Mouse (Mus musculus): ENCODE measurements around the gene Pde4a.

The Pde4a gene

DNA sequence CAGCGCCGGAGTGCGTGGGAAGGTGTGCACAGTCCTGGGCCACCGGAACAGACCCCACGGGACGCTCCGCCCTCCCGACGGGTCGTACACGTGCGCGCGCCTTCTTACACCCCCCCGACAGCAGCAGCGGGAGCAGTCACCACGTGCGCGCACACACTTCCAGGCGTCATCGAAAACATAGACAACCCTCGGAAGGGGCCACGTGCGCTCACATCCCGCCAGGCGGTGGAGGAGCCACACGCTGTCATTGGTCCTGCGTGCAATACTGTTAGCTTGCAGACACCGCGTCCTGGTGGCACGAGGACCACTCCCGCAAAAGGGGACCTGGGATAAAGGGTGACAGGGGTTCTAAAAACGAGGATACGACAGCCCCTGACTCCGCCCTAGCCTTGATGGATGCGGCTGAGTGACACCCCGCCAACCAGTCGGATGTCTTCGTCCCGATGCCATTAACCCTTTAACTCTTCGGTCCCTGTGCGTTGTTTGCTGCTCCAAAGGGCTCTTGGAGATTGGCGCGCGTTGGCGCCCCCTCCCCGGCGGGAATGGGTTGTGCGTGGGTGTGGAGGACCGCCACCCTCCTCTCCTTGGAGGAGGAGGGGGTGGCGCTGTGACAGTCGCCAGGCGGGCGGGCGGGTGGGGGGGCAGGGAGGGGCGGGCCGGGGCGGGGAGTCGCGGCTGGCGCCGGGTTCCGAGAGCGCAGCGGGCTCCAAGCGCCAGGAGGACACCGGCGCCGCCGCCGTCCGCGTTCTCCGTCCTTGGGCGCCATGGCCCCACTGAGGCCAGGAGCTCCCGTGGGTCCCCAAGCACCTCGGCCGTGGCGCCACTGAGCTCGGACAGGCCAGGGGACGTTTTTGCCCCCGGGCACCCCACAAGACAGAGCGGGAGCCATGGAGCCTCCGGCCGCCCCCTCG is at the start of gene Pde4a:
Pde4a (plus strand) TSS at position 674 of the 911 bp plus-strand sequence.
- no peak for DNase-seq (ENCODE audit: low read depth)

DNA sequence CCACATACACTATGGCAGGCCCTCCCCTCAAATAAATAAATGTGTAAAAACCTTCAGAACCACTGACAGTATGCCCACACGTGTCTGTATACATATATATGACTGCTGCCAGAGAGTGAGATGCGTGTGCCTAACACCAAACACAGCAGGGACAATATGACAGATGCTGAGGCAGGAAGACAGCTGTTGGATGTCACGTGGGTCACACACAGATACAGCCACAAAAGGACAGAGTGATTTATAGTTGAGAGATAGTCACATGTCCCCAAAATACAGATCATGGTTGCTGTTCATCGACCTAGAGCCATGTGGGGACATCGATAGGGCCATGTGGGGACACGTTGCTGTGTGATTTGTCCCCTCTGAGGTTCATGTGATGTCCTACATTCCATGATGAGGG is 48.4 kb upstream of the Pde4a start:
- no peak for DNase-seq (ENCODE audit: low read depth)

DNA sequence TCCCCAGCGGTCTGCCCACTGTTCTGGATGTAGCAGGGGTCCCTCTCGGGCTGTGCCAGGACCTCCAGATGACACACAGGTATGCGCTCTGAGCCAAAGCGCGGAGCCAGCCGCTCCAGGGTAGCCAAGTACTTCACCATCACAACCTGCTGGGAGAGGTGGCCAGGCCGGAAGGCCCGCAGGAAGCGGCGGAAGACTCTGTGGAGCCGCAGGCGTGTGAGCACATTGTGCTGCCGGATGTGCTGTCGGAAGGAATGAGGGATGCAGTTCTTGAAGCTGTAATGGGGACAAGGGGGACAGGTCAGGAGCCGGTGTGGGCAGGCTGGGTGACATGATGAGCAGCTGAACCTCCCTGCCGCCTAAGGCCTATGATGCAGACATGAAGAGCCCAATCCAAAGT is 44.0 kb upstream of the Pde4a start:
- no peak for DNase-seq (ENCODE audit: low read depth)

DNA sequence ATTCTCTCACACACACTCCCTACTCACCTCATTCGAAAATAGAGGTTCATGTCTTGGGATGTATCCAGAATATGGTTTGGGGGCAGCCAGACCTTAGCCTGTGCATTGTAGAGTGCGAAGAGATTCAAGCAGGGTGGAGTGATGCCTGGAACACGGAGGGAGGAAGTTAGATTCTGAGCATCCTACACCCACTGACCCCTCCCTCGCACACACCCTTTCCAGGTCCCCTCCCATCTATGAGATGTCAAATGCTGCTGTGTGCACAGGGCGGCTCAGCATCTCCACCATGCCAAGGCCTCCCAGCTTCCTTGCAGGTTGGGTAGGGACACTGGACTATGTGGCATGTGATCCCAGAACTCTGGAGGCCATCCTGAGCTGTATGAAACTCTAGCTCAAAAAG is 40.7 kb upstream of the Pde4a start:
- no peak for DNase-seq (ENCODE audit: low read depth)

DNA sequence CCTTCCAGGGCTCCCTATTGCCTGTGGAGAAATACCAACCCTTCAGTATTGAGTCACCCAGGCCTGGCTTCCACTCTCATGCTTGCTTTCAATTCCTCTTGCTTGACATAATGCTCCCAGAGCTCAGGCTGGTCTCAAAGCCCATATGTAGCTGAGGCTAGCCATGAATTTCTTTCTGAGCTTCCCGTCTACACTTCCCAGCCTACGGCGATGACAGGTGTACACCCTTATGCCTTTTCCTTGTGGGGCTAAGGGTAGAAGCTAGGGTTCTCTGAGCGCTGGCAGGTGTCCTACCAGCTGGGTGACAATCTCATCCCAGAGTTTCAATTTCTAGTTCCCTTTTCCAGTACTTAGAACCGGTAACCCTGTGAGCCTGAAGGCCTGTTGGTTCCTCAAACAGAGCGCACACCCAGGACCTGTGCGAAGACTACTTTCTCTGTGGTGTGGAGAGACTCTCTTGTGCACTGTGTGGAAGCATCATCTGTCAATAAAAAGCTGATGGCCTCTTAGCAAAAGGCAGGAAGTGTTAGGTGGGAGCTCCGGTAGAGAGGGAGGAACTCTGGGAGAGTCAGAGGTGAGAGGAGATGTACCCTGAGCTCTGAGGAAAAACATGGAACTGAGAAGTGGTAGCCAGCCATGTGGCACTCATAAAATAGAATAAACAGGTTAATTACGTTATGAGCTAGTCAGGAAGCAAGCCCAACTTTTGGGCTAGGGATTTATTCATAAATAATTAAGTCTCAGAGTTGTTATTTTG is 39.8 kb upstream of the Pde4a start:
- DNase-seq (ENCODE audit: low read depth) = no peak

DNA sequence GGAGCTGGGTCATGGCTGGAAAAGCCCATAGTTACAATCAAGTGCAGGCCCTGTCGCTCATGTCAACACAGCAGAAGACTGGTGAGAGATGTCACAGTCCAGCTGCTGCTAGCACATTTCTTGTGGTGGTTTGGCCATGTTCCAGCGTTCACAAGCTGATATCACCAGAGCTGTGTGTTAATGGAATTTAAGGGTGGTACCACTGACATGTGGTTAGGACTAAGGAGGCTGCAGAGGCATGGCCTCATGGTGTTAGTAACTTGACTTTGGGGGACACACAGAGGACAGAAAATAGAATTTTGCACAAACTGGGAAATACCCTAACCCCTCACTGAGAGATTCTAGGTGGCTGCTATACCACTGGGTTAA is 39.3 kb upstream of the Pde4a start:
- no peak for DNase-seq (ENCODE audit: low read depth)

DNA sequence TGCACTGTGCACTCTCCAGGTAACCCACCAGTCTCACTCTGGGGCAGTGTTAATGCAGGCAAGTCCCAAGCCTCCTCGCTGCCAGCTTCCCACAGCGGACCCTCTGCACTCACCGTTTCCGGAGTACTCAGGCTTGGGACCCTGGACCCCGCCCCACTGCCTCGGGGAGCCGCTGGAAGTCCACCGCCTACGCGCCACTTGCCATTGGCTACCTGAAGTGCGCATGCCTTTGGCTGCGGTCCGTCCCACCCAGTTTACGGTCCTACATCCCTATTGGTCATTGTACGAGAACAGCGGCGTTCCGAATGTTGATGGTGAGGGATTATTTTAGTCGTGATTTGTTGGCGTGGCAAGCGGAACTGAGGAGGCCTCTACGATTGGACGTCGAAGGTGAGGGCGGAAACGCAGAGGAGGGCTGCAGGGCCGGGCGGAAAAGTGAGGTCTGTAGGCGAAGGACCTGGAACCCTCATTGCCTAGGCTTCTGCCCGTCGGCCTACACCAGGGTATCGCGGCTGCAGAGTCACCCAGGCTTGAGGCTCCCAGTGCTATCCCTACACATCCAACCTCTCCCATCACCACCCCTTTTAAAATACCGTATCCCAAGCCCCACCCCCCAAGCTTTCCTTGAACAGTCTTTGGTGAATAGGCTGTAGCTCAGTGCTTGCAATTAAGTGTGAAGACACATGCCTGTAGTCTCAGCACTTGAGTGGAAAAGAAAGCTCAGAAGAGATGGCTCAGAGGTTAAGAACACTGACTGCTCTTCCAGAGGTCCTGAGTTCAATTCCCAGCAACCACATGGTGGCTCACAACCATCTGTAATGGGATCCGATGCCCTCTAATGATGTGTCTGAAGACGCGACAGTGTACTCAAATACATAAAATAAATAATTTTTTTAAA is 34.2 kb upstream of the Pde4a start, which contains the start of gene Tyk2:
Tyk2 (minus strand) TSS at position 185 of the 898 bp plus-strand sequence.
- peak; percentile 98 for DNase-seq (ENCODE audit: low read depth)

DNA sequence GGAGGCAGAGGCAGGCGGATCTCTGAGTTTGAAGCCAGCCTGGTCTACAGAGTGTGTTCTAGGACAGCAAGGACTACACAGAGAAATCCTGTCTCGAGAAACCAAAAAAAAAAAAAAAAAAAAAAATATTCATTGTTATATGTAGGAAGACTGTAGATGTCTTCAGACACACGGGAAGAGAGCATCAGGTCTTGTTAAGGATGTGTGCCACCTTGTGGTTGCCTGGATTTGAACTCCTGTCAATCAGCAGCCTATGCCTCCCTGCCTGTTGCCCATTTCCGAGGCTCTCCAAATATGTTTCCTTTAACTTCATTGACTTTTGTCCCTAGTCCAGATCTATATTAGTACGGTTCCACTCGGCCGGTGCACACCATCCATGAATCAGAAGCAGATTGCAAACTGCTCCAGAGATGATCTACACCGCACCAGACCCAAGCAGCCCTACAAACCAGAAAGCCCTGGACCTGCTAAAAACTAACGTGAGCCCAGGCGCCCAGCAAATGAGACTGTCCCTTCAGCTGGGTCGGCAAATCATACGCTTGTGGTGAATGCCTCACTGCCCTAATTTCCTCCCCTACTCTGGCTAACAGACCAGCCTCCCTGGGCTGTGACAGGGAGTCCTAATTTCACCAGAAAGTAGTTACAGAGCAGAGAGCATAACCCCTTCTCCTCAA is 33.3 kb upstream of the Pde4a start:
- DNase-seq (ENCODE audit: low read depth) = no peak

DNA sequence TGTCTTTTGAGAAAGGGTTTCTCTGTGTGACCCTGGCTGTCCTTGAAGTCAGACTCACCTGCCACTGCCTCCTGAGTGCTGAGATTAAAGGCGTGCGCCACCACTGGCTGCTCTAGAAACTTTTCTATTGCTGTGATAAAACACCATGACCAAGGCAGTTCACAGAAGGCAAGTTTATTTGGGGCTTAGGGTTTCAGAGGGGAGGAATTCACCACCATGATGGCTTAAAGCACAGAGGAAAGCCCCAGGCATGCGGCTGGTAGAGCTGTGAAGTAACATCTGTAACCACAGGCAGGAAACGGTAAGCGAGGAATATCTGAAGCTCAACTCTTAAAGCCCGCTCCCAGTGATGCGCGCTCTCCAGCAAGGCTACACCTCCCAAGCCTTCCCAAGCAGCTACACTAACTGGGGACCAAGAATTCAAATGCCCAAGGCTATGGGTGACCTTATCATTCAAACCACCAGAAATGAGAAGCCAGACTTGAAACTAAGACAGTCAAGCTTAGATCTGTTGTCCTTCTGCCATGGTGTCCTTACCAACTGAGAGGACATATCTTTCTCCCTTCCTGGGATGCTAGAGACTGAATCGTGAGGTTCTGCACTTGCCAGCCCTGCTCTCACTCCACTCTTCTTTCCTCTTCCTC is 32.3 kb upstream of the Pde4a start:
- DNase-seq (ENCODE audit: low read depth) = no peak

DNA sequence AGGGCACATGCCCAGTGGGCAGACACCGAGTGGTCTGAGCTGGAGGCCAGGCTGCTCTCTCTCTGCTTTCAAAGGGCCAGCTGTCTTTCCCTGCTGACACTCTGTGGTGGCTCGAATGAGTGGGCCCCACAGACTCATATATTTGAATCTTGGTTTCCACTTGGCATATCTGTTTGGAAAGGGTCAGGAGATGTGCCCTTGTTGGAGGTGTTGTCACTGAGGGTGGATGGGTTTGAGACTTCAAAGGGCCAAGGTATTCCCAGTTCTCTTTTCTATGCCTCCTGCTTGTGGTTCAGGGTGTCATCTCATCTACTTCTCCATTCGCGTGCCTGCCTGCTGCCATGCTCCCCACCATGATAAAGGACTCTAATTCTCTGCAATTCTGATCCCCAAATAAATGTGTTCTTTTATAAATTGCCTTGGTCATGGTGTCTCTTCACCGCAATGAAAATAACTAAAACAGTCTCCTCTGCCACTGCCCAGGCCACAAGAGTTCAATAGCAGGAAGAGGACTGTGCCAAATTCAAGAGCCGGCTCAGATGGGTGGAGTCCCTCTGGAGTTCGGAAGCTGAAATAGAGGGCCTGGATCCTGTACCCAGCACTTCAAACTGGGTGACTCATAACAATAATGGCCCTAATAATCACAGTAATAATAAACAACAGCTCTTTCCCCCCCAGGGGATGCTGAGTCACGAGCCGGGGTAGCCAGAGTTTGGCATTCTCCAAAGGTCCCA is 30.8 kb upstream of the Pde4a start:
- peak; percentile 96 for DNase-seq (ENCODE audit: low read depth)

DNA sequence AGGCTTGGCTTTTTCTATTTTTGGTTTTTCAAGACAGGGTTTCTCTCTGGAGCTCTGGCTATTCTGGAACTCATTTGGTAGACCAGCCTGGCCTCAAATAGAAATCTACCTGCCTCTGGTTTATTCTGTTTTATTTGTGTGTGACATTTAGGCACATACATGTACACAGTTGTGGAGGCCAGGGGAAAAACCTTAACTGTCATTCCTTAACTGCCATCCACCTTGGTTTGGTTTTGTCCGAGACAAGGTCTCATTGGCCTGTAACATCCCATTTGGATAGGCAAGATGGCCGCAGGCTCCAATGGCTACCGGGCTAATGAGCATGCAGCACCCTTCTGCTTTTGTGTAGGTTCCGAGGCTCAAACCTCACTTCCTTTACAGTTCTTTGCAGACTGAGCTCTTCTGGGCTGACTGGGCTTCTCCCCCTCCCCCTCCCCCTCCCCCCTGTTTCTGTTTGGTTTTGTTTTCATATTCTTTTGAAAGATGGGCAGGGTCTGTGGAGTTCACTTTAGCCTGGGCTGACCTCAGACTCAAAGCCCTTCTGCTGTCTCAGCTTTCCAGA is 30.1 kb upstream of the Pde4a start:
- DNase-seq (ENCODE audit: low read depth) = no peak

DNA sequence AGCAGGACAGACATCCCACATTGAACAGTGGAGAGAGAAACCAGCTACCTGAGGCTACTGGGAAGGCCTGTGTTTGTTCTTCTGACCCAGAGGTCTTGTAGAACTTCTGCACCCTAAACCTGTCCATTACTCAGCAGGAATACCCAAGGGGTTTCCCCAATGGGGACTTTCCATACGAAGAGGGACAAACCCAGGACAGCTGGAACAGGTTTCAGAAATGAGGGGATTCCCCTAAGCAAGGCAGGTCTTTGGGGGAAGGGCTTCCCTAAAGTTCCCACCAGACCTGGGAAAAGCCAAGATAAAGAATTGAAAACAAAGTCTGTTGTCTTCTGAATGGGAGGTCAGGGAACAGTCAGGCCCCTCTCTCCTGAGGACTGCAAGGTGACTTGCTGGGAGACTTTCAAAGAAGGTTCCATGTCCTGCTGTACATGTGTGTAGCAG is 29.6 kb upstream of the Pde4a start:
- no peak for DNase-seq (ENCODE audit: low read depth)

DNA sequence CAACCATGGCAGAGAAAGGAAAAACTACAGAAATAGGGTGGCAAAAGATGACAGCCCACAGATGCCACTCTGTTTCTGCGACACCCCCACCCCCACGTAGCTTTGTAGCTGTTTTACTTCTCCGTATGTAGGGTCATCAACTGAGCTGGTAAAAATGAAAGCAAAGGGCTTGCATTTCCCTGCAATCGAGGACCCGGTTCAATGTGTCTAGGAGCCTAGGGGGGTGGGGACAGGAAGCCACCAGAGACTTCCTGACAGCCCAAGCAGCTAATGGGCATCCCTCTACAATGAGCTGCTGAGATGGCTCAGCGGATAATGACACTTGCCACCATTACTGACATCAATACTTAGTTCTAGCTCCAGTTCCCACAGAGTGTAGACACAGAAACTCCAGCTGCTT is 29.1 kb upstream of the Pde4a start:
- no peak for DNase-seq (ENCODE audit: low read depth)

DNA sequence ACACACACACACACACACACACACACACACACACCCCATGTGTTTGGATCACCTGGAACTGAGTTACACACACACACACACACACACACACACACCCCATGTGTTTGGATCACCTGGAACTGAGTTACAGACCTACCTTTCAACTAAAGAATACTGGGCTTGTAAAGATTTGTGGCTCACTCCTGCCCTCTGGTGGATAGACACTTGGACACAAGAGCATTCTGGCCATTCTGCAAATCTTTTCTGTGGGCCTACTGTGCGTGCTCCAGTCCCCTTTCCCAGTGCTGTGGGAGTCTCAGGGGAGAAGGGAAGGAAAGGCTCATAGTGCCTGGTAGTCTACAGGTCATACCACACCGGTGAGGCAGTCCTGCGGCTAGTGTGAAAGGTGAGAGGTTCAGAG is 28.3 kb upstream of the Pde4a start:
- DNase-seq (ENCODE audit: low read depth) = peak; percentile 58

DNA sequence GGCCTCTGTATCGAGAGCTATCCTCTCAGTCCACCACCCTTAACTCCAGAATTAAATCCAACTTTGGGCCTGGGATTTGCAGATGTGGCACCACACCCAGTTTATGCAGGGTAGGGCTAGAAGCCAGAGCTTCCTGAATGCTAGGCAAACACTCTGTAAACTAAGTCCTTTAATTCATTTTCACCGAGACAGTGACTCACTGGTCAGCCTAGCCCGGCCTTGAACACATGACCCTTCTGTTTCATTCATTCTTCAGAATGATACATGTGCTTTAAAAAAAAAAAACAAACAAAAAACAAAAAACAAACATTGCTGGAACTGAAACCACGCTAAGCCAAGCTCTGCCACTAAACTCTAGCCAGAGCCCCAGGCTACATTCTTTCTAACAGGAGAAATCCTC is 27.1 kb upstream of the Pde4a start:
- peak; percentile 47 for DNase-seq (ENCODE audit: low read depth)

DNA sequence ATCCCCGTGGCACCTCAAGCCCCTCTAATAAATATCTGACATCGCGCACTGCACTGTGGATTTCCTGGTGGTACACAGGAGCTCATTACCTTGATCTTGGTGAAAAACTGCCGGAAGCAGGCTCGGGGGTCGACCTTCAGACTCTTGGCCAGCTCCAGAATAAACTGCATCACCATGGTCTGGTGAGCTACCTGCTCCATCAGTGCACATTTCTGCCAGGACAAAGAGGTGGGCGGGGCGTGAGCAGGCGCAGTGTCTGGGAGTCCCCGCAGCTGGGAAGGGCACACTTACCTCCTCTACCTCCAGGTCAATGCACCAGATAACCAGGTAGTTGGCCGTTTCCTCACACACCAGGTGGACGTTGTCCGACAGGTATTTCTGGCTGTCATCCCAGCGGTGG is 23.6 kb upstream of the Pde4a start:
- DNase-seq (ENCODE audit: low read depth) = no peak

DNA sequence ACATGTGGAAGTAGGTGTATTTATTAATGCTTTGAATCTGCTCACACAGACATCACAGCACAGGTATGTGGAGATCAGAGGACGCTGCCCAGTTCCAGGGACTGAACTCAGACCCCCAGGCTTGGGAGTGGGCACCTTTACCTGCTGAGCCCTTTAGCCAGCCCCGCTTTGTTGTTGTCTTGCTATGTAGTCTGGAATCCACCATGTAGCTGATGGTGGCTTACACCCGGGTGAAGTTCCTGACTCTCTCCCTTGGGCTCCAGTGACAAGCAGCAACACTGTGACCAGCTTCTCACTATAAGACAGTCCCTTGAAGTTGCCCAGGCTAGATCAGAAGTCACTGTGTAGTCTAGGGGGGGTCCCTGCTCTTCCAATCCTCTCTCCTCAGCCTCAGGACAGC is 21.2 kb upstream of the Pde4a start:
- no peak for DNase-seq (ENCODE audit: low read depth)

DNA sequence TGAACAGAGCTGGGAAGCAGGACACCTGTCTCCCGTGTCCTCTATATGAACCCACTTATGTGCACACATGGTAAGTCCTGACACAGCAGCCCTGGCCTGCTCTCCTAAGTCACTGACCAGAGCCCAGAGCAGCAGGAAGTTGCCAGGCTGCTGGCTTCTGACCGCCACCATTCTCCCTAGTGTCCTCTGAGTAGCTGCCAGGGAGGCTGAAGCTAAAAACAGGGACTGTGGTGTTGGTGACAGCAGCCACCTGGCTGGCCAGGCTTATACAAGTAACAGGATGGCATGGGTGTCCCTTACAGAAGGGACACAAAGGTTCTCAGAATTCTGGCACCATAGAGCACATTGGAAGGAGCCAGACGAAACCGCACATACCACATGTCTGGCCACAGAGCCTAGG is 20.1 kb upstream of the Pde4a start:
- DNase-seq (ENCODE audit: low read depth) = no peak

DNA sequence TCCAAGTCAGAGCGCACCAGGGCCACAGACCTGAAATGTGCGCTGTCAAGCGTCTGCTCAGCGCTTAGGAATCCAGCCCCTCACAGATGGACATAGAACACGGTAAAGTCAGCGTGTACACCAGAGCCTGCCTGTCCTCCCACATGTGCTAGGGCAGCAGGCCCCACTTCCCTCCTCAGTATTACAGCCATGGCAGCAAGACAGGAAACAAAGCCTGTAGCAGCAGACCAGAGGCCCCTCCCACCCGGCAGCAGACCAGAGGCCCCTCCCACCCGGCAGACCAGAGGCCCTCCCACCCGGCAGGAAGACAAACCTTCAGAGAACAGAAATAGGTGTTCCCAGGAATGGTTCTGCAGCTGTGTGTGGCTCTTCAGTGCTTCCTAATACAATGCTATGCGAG is 18.8 kb upstream of the Pde4a start:
- DNase-seq (ENCODE audit: low read depth) = no peak

DNA sequence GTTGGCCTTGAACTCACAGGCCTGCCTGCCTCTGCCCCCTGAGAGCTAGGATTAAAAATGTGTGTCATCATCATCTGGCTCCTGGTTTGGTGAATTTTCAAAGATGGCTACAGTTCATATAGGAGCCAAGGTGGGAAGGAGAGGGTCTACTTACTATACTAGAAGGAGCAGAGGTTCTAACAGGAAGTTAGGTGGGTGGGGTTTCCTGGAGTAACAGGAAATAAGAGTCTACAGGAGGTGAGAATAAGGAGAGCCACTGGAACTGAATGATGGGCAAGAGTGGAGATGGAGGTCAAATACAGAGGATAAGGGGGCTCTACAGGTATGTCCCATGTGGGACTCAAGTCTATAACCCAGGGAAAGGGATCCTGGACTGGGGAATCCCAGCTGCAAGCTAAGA is 17.1 kb upstream of the Pde4a start:
- DNase-seq (ENCODE audit: low read depth) = no peak

Measured in fibroblast of lung, adult 2 months (primary cell).